Mouse (Mus musculus) CH12.LX (cell line): Measurements from ENCODE around the gene Ralgps2. TPM values are rescaled to one million over a fixed set of nuclear protein-coding genes. Genes with fewer than 3 reads are reported as not detected.
A peak's percentile ranks its signal among the peaks of the same experiment; 100 is the strongest.

Source experiments
- DNase-seq: peaks from one replicate; pipeline ENCODE4 v3.0.0-alpha.2; 2013; ENCODE audit errors: extremely low read depth
- H3K27ac ChIP-seq: 2 replicates; pipeline ENCODE4 v1.5.1; 2012; ENCODE audit warnings: low read depth, mild to moderate bottlenecking, control low read depth, moderate library complexity; ENCODE audit not compliant: insufficient read depth
- H3K27me3 ChIP-seq: replicated peaks from 2 replicates; pipeline ENCODE3; 2012; ENCODE audit warnings: inconsistent platforms
- H3K36me3 ChIP-seq, 2 experiments: replicated peaks in 1 of 2; 2 replicates each; pipeline versions ENCODE3 to v1.6.1; 2012; ENCODE audit warnings: inconsistent platforms in 1 of 2, low read length in 1 of 2, mild to moderate bottlenecking in 1 of 2, mixed read lengths in 1 of 2, moderate library complexity in 1 of 2; ENCODE audit not compliant: control insufficient read depth in 1 of 2, insufficient read depth in 1 of 2
- H3K4me1 ChIP-seq, 2 experiments: 2 replicates each; pipeline ENCODE4 v1.6.1; 2012; ENCODE audit warnings: inconsistent platforms in 1 of 2, moderate library complexity in 1 of 2; ENCODE audit not compliant: insufficient read depth in 2 of 2, control insufficient read depth in 1 of 2
- H3K4me2 ChIP-seq: 2 replicates; pipeline ENCODE4 v1.6.1; 2012; ENCODE audit warnings: low read depth, mild to moderate bottlenecking, control low read depth; ENCODE audit not compliant: poor library complexity, insufficient read depth, severe bottlenecking
- H3K4me3 ChIP-seq, 3 experiments: fragments of 150-350 bp in 1 of 3; sonication (generic) in 1 of 3; replicated peaks in 1 of 3; 2 replicates each; pipeline versions ENCODE3 to v1.5.1; 2011 to 2012; ENCODE audit warnings: low read depth in 2 of 3, low read length in 2 of 3, mild to moderate bottlenecking in 2 of 3, moderate library complexity in 2 of 3, control low read depth in 1 of 3, improper control_type of control experiment in 1 of 3, inconsistent platforms in 1 of 3, mixed read lengths in 1 of 3; ENCODE audit not compliant: poor library complexity in 1 of 3
- H3K79me2 ChIP-seq: replicated peaks from 2 replicates; pipeline ENCODE4 v1.6.1; 2012; ENCODE audit warnings: mild to moderate bottlenecking, moderate library complexity; ENCODE audit not compliant: control insufficient read depth, poor library complexity, insufficient read depth, severe bottlenecking; ENCODE audit errors: extremely low read depth
- H3K9ac ChIP-seq: 2 replicates; pipeline ENCODE4 v1.6.1; 2012; ENCODE audit warnings: low read depth, mild to moderate bottlenecking, control low read depth, moderate library complexity; ENCODE audit not compliant: insufficient read depth
- H3K9me3 ChIP-seq: replicated peaks from 2 replicates; pipeline ENCODE3; 2012; ENCODE audit warnings: low read length, inconsistent platforms, mixed read lengths
- BHLHE40 ChIP-seq: IDR thresholded peaks from 2 replicates; pipeline ENCODE4 v1.6.1; 2011; ENCODE audit warnings: mild to moderate bottlenecking, low read depth, low read length, improper control_type of control experiment
- CHD2 ChIP-seq: IDR thresholded peaks from 2 replicates; pipeline ENCODE4 v1.6.1; 2011; ENCODE audit warnings: low read length, improper control_type of control experiment
- EP300 ChIP-seq: IDR thresholded peaks from 2 replicates; pipeline ENCODE4 v1.6.1; 2011; ENCODE audit warnings: low read length, improper control_type of control experiment
- ETS1 ChIP-seq: conservative IDR thresholded peaks from 2 replicates; pipeline ENCODE4 v1.6.1; 2012; ENCODE audit warnings: low read depth, mild to moderate bottlenecking, inconsistent platforms, low read length, improper control_type of control experiment, moderate library complexity
- HCFC1 ChIP-seq: IDR thresholded peaks from 2 replicates; pipeline ENCODE4 v1.6.1; 2012; ENCODE audit warnings: low read depth, mild to moderate bottlenecking, inconsistent platforms, low read length, improper control_type of control experiment
- MAFK ChIP-seq: IDR thresholded peaks from 2 replicates; pipeline ENCODE4 v1.6.1; 2011; ENCODE audit warnings: low read length, improper control_type of control experiment; ENCODE audit not compliant: insufficient replicate concordance
- MAX ChIP-seq: IDR thresholded peaks from 2 replicates; pipeline ENCODE4 v1.6.1; 2011; ENCODE audit warnings: low read length, improper control_type of control experiment
- MAZ ChIP-seq: IDR thresholded peaks from 2 replicates; pipeline ENCODE4 v1.6.1; 2012; ENCODE audit warnings: low read depth, mild to moderate bottlenecking, inconsistent platforms, low read length, improper control_type of control experiment, moderate library complexity
- MEF2A ChIP-seq: IDR thresholded peaks from 2 replicates; pipeline ENCODE4 v1.6.1; 2014; ENCODE audit warnings: low read depth, mild to moderate bottlenecking, inconsistent platforms, low read length, improper control_type of control experiment, borderline replicate concordance
- MXI1 ChIP-seq: IDR thresholded peaks from 2 replicates; pipeline ENCODE4 v1.6.1; 2011; ENCODE audit warnings: mild to moderate bottlenecking, low read depth, low read length, improper control_type of control experiment
- POLR2AphosphoS2 ChIP-seq: IDR thresholded peaks from 2 replicates; pipeline ENCODE4 v1.6.1; 2011; ENCODE audit warnings: low read depth, low read length, improper control_type of control experiment
- RCOR1 ChIP-seq: conservative IDR thresholded peaks from 2 replicates; pipeline ENCODE4 v1.6.1; 2012; ENCODE audit warnings: low read depth, mild to moderate bottlenecking, inconsistent platforms, low read length, improper control_type of control experiment
- SMC3 ChIP-seq: IDR thresholded peaks from 2 replicates; pipeline ENCODE4 v1.6.1; 2011; ENCODE audit warnings: low read depth, low read length, improper control_type of control experiment
- TBP ChIP-seq: conservative IDR thresholded peaks from 2 replicates; pipeline ENCODE4 v1.6.1; 2011; ENCODE audit warnings: low read depth, low read length, improper control_type of control experiment
- TCF12 ChIP-seq: IDR thresholded peaks from 2 replicates; pipeline ENCODE4 v1.6.1; 2014; ENCODE audit warnings: low read depth, mild to moderate bottlenecking, inconsistent platforms, low read length, improper control_type of control experiment
- USF2 ChIP-seq: conservative IDR thresholded peaks from 2 replicates; pipeline ENCODE4 v1.6.1; 2011; ENCODE audit warnings: low read depth, low read length, improper control_type of control experiment
- ZC3H11A ChIP-seq: IDR thresholded peaks from 2 replicates; pipeline ENCODE4 v1.6.1; 2012; ENCODE audit warnings: low read depth, mild to moderate bottlenecking, inconsistent platforms, low read length, improper control_type of control experiment
- dilution Hi-C: fragments of 300-500 bp; cut with MboI; formaldehyde crosslinking; loops from 2 replicates; pipeline ENCODE4 v1.14.3; 2020; ENCODE audit warnings: low sequenced_read_pairs; ENCODE audit not compliant: extremely low pct_unique_long_range_greater_than_20kb, extremely low pct_ligation_motif_present
- in situ Hi-C: fragments of 300-500 bp; cut with MboI; formaldehyde crosslinking; loops from 3 replicates; pipeline ENCODE4 v1.14.3; 2019; ENCODE audit warnings: low sequenced_read_pairs, low pct_ligation_motif_present, low pct_unique_long_range_greater_than_20kb, mixed read lengths
- polyA plus RNA-seq: library from polyadenylated mRNA; unstranded; fragments of >175 nt; gene quantifications from 2 replicates; pipeline ENCODE4 v1.2.1, GENCODE M21; 2012; ENCODE audit warnings: low read depth; ENCODE audit not compliant: insufficient read length
- total RNA-seq, 2 experiments: library from RNA; depleted of rRNA; stranded (reverse); fragments of 300-350 nt in 1 of 2; fragments of >200 nt in 1 of 2; gene quantifications; 2 replicates each; pipeline ENCODE4 v1.2.3; 2012 to 2014

Ralgps2 gene
- total and polyA plus RNA-seq, 3 experiments: 65.1 to 149 (median 133) TPM

GRCm38 (mm10) chr1:156847098-156847497 lies 92.3 kb downstream of the Ralgps2 start:
- no peaks in the 10 kb centered on the region for H3K27me3 ChIP-seq
- dilution Hi-C loops: no loop called here
- no peak for DNase-seq
- H3K4me1 ChIP-seq: peaks cover 4 to 12% of the 10 kb centered on the region in 2 experiments
- in situ Hi-C loops: no loop called here
- H3K27ac ChIP-seq: no peak overlapping the region
- TF ChIP-seq SMC3 (no peak), MAFK (no peak), USF2 (no peak), ETS1 (no peak), MEF2A (no peak), RCOR1 (no peak), MAZ (no peak), TBP (no peak), BHLHE40 (no peak), CHD2 (no peak), HCFC1 (no peak), MAX (no peak)
- no peak overlapping the region for H3K4me3 ChIP-seq
- H3K9me3 ChIP-seq: no peaks in the 10 kb centered on the region
- H3K36me3 ChIP-seq: peaks cover 21 to 53% of the 10 kb centered on the region in 2 experiments
- no peak overlapping the region for H3K9ac ChIP-seq
- peaks cover 5% of the 10 kb centered on the region for H3K79me2 ChIP-seq
- H3K4me2 ChIP-seq: no peak overlapping the region

DNA sequence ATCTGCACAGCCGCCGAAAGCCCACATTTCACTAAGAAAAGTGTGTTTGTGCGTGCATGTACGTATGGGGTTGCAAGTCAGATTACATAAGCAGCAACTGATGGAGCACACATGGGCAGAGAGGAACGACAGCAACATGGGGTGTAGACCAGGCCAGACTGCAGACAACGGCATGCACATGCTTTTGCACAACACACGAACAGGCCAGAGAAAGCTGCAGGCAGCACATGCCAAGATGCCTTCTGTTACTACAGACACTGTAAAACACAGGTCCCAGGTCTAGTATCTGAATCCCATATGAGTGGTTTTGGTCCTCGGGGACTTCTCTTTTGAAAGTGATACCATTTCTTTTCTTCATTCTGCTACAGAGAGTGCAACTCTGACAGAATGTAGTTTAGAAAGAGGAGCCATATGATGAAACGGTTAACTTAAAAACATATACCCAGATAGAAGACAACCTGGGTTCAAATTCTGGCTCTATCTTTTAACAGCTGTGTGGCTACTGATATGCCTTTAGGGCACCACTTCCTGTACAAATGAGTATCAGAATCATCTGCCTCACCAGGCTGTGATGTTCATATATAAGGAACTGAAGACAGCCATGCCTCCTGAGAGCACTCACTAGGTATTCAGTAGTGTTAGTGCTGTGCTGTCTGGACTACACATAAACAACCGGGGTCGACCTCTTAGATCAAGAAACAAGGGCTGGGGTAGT lies 97.6 kb downstream of the Ralgps2 start:
- Histone ChIP-seq H3K4me1 (peaks cover 9 to 21% of the 10 kb centered on the region in 2 experiments), H3K36me3 (peaks cover 36 to 78% of the 10 kb centered on the region in 2 experiments), H3K9me3 (no peaks in the 10 kb centered on the region), H3K4me2 (no peak overlapping the region), H3K27ac (peak overlapping the region; percentile 60), H3K4me3 (no peak overlapping the region), H3K79me2 (peaks cover 5% of the 10 kb centered on the region; the same call in 1 of the 2 replicates), H3K9ac (0 out of 2 replicates have a peak overlapping the region, but pooled peaks have one; percentile 25)
- DNase-seq: peak; percentile 37
- dilution Hi-C loops (no loop called here), in situ Hi-C loops (no loop called here)
- no peak for TF ChIP-seq MAX
- no peak for TF ChIP-seq MEF2A
- TF ChIP-seq ZC3H11A: no peak
- TF ChIP-seq MAZ: no peak
- no peak for TF ChIP-seq HCFC1
- TF ChIP-seq POLR2AphosphoS2: no peak
- TF ChIP-seq EP300: peak; percentile 48; the same call in 1 of the 2 replicates
- 0 out of 2 replicates have a peak, but pooled peaks have one; percentile 39 for TF ChIP-seq MXI1
- TF ChIP-seq TCF12: no peak
- TF ChIP-seq MAFK: no peak
- TF ChIP-seq, all 38 proteins: peak for 2
- no peaks in the 10 kb centered on the region for H3K27me3 ChIP-seq
